Mouse (Mus musculus): ENCODE data around the gene Znhit6.

- no peak for TF ChIP-seq POLR2A (IDR thresholded peaks at IDR 0.05; ENCODE audit: insufficient read depth, low read depth, low read length)
- TF ChIP-seq CTCF (IDR thresholded peaks at IDR 0.05; ENCODE audit: insufficient read depth, low read depth, low read length), result no peak
Measured at GRCm38 (mm10) chr3:145537870-145538269, 38.1 kb upstream of the Znhit6 start.
